Mouse (Mus musculus) left cerebral cortex, adult 11 months (tissue): ENCODE results near the gene Coa7.

Experiments
- DNase-seq: peaks from one replicate; pipeline ENCODE4 v3.0.0; 2022; ENCODE audit warnings: low spot score

Gene Coa7

GRCm38 (mm10) chr4:108327730-108328484 lies at the start of gene Coa7:
Coa7 (plus strand) TSS chr4:108328140.
- peak; percentile 95 for DNase-seq

- DNase-seq = no peak
Measured at GRCm38 (mm10) chr4:108300266-108300665, 27.7 kb upstream of the Coa7 start.

- DNase-seq = peak; percentile 83
Measured at GRCm38 (mm10) chr4:108300670-108301373, 27.1 kb upstream of the Coa7 start, which contains the start of gene Zyg11b. Zyg11b (minus strand) TSS chr4:108301096.

- no peak for DNase-seq
Measured at GRCm38 (mm10) chr4:108302296-108302890, 25.5 kb upstream of the Coa7 start.

- DNase-seq = no peak
Measured at GRCm38 (mm10) chr4:108310706-108311105, 17.2 kb upstream of the Coa7 start.

- no peak for DNase-seq
Measured at GRCm38 (mm10) chr4:108314041-108314440, 13.9 kb upstream of the Coa7 start.

GRCm38 (mm10) chr4:108317656-108318605 lies 10.0 kb upstream of the Coa7 start:
- DNase-seq = no peak

- no peak for DNase-seq
Measured at GRCm38 (mm10) chr4:108318649-108319615, 9.0 kb upstream of the Coa7 start.

GRCm38 (mm10) chr4:108319747-108320146 lies 8.2 kb upstream of the Coa7 start:
- no peak for DNase-seq

GRCm38 (mm10) chr4:108320627-108321380 lies 7.1 kb upstream of the Coa7 start:
- no peak for DNase-seq

- no peak for DNase-seq
Measured at GRCm38 (mm10) chr4:108323588-108323987, 4.4 kb upstream of the Coa7 start.

GRCm38 (mm10) chr4:108327071-108327579 lies 815 bp upstream of the Coa7 start:
- peak; percentile 68 for DNase-seq

GRCm38 (mm10) chr4:108329840-108330239 lies 1.9 kb downstream of the Coa7 start:
- no peak for DNase-seq

- DNase-seq = no peak
Measured at GRCm38 (mm10) chr4:108332041-108332440, 4.1 kb downstream of the Coa7 start.

- DNase-seq = no peak
Measured at GRCm38 (mm10) chr4:108335413-108335812, 7.5 kb downstream of the Coa7 start.

GRCm38 (mm10) chr4:108336765-108337164 lies 8.8 kb downstream of the Coa7 start:
- DNase-seq = no peak

- DNase-seq = no peak
Measured at GRCm38 (mm10) chr4:108337817-108338216, 9.9 kb downstream of the Coa7 start.

- DNase-seq = no peak
Measured at GRCm38 (mm10) chr4:108338321-108338733, 10.4 kb downstream of the Coa7 start.

- peak; percentile 61 for DNase-seq
Measured at GRCm38 (mm10) chr4:108338811-108339210, 10.9 kb downstream of the Coa7 start.

- no peak for DNase-seq
Measured at GRCm38 (mm10) chr4:108339277-108339690, 11.3 kb downstream of the Coa7 start.
